17 mouse cellular contexts compared by ENCODE assay signal in genomic region chr14:122427204-122427560, GRCm38 (mm10). TPM values are rescaled to one million over a fixed set of nuclear protein-coding genes. Genes with fewer than 3 reads are reported as not detected.
DNase-seq lines count a peak whose midpoint lies in the region; ATAC-seq and TF ChIP-seq lines count a peak whose summit lies in the region.
"Had no signal": no experiment of that assay in that cellular context is flagged by ENCODE, and none has a peak within 500 bp of the region (broad histone marks: within the 10 kb centered on the region; RNA-seq: fewer than 3 reads in every experiment).

No protein-coding gene starts in this region.

- TF ChIP-seq POLR2A in kidney, adult 2 months (IDR thresholded peaks at IDR 0.05; ENCODE audit: low read depth, low read length), result no peak

- peaks cover 8% of the 10 kb centered on the region for H3K4me1 ChIP-seq in kidney, embryonic 15.5 days
- H3K4me1 ChIP-seq in kidney, adult 2 months (ENCODE audit: control insufficient read depth, insufficient read depth, low read length), result no peaks in the 10 kb centered on the region
- peaks cover 4% of the 10 kb centered on the region; the same call in 1 of the 2 replicates for H3K4me1 ChIP-seq in hindbrain, embryonic 11.5 days (replicated peaks; ENCODE audit: control insufficient read depth, insufficient read depth, low read length)
- H3K4me1 ChIP-seq in midbrain, embryonic 12.5 days, result peaks cover 7% of the 10 kb centered on the region
- H3K4me1 ChIP-seq in neural tube, embryonic 14.5 days (ENCODE audit: control insufficient read depth, insufficient read depth, low read length), result peaks cover 4% of the 10 kb centered on the region; the same call in 1 of the 2 replicates
- H3K4me1 ChIP-seq: liver, embryonic 13.5 days had no signal

- TF ChIP-seq CTCF in kidney, adult 2 months (conservative IDR thresholded peaks at IDR 0.05; ENCODE audit: insufficient read depth, insufficient read length, low read depth, low read length), result no peak
- no peak for TF ChIP-seq CTCF in layer of hippocampus, adult 2 months (conservative IDR thresholded peaks at IDR 0.05)

- no peaks in the 10 kb centered on the region for H3K36me3 ChIP-seq in kidney, embryonic 15.5 days
- no peaks in the 10 kb centered on the region for H3K36me3 ChIP-seq in kidney, adult 2 months (ENCODE audit: control insufficient read depth, insufficient read depth, low read length)
- H3K36me3 ChIP-seq in hindbrain, embryonic 11.5 days (ENCODE audit: control insufficient read depth, insufficient read depth, low read length), result no peaks in the 10 kb centered on the region
- no peaks in the 10 kb centered on the region for H3K36me3 ChIP-seq in midbrain, embryonic 12.5 days
- no peaks in the 10 kb centered on the region for H3K36me3 ChIP-seq in neural tube, embryonic 14.5 days (ENCODE audit: control insufficient read depth, insufficient read depth, low read length)
- H3K36me3 ChIP-seq: liver, embryonic 13.5 days had no signal

- H3K27me3 ChIP-seq in kidney, embryonic 15.5 days, result peaks cover 7% of the 10 kb centered on the region; the same call in 1 of the 2 replicates
- H3K27me3 ChIP-seq in kidney, adult 2 months (replicated peaks; ENCODE audit: control insufficient read depth, insufficient read depth, low read length), result no peaks in the 10 kb centered on the region; the same call in 1 of the 2 replicates
- H3K27me3 ChIP-seq in hindbrain, embryonic 11.5 days (ENCODE audit: control insufficient read depth, insufficient read depth, low read length), result no peaks in the 10 kb centered on the region
- peaks cover 32% of the 10 kb centered on the region; the same call in 1 of the 2 replicates for H3K27me3 ChIP-seq in midbrain, embryonic 12.5 days
- H3K27me3 ChIP-seq in neural tube, embryonic 14.5 days (ENCODE audit: control insufficient read depth, insufficient read depth, low read length), result no peaks in the 10 kb centered on the region
- H3K27me3 ChIP-seq: liver, embryonic 13.5 days had no signal

- 37% methylated on average over 8 of the region's 8 CpGs for whole genome bisulfite sequencing in kidney, embryonic 15.5 days
- 46% methylated on average over 8 of the region's 8 CpGs for WGBS in kidney, adult 2 months
- 30% methylated on average over 8 of the region's 8 CpGs for WGBS in hindbrain, embryonic 11.5 days
- WGBS in midbrain, embryonic 12.5 days, result 50% methylated on average over 8 of the region's 8 CpGs
- 12% methylated on average over 8 of the region's 8 CpGs for WGBS in neural tube, embryonic 14.5 days

- DNase-seq in kidney, adult 2 months, result no peak
- peak; percentile 47 for DNase-seq in hindbrain, embryonic 11.5 days (ENCODE audit: low spot score)
- no peak for DNase-seq in spleen, postnatal 10 days (ENCODE audit: low spot score in 2 of 2)
- no peak for DNase-seq in frontal cortex, postnatal 10 days (ENCODE audit: low spot score in 2 of 2)
- DNase-seq in layer of hippocampus, adult 2 months (ENCODE audit: low spot score in 2 of 2), result no peak
- DNase-seq: cerebellum, adult 8-10 months; heart, adult 2 months; heart, postnatal 14 days; kidney, adult 8-10 months; liver, embryonic 13.5 days; lung, postnatal 36 days had no signal

- 0 out of 2 replicates have a peak, but pooled peaks have one; percentile 26 for ATAC-seq in kidney, embryonic 15.5 days (replicated peaks; ENCODE audit: low FRiP score)
- peak; percentile 78 for ATAC-seq in hindbrain, embryonic 11.5 days (ENCODE audit: low FRiP score)
- ATAC-seq in midbrain, embryonic 12.5 days (ENCODE audit: low FRiP score, low read depth), result peak; percentile 62; the same call in 1 of the 2 replicates
- peak; percentile 68 for ATAC-seq in neural tube, embryonic 14.5 days (ENCODE audit: low read depth)

- H3K4me2 ChIP-seq in kidney, embryonic 15.5 days, result peak overlapping the region; percentile 25; the same call in 1 of the 2 replicates
- H3K4me2 ChIP-seq in hindbrain, embryonic 11.5 days (replicated peaks; ENCODE audit: low read depth, low read length), result no peak overlapping the region
- H3K4me2 ChIP-seq in midbrain, embryonic 12.5 days (replicated peaks), result no peak overlapping the region
- H3K4me2 ChIP-seq in neural tube, embryonic 14.5 days (ENCODE audit: low read depth, low read length), result no peak overlapping the region
- H3K4me2 ChIP-seq: liver, embryonic 13.5 days had no signal

- no peak overlapping the region for H3K27ac ChIP-seq in kidney, embryonic 15.5 days
- no peak overlapping the region for H3K27ac ChIP-seq in kidney, adult 2 months (ENCODE audit: insufficient read depth, low read depth, low read length)
- peak overlapping the region; percentile 33 for H3K27ac ChIP-seq in hindbrain, embryonic 11.5 days (ENCODE audit: low read depth, low read length)
- H3K27ac ChIP-seq in midbrain, embryonic 12.5 days (replicated peaks), result peak overlapping the region; percentile 46; the same call in 1 of the 2 replicates
- no peak overlapping the region for H3K27ac ChIP-seq in neural tube, embryonic 14.5 days (ENCODE audit: low read depth, low read length)
- H3K27ac ChIP-seq in layer of hippocampus, adult 2 months, result no peak overlapping the region
- H3K27ac ChIP-seq: heart, adult 2 months; liver, embryonic 13.5 days had no signal

- H3K9ac ChIP-seq in kidney, embryonic 15.5 days, result no peak overlapping the region
- H3K9ac ChIP-seq in hindbrain, embryonic 11.5 days (ENCODE audit: low read depth, low read length), result no peak overlapping the region
- no peak overlapping the region for H3K9ac ChIP-seq in midbrain, embryonic 12.5 days (replicated peaks)
- no peak overlapping the region for H3K9ac ChIP-seq in neural tube, embryonic 14.5 days (replicated peaks; ENCODE audit: low read depth, low read length)
- H3K9ac ChIP-seq: liver, embryonic 13.5 days had no signal

- no peak overlapping the region for H3K4me3 ChIP-seq in kidney, embryonic 15.5 days (replicated peaks)
- H3K4me3 ChIP-seq in kidney, adult 2 months (ENCODE audit: insufficient read depth, low read depth, low read length), result no peak overlapping the region
- H3K4me3 ChIP-seq in hindbrain, embryonic 11.5 days (ENCODE audit: low read depth, low read length), result no peak overlapping the region
- no peak overlapping the region for H3K4me3 ChIP-seq in midbrain, embryonic 12.5 days
- H3K4me3 ChIP-seq in neural tube, embryonic 14.5 days (ENCODE audit: low read depth, low read length), result no peak overlapping the region
- no peak overlapping the region for H3K4me3 ChIP-seq in layer of hippocampus, adult 2 months
- H3K4me3 ChIP-seq: heart, adult 2 months; liver, embryonic 13.5 days had no signal

- H3K9me3 ChIP-seq in kidney, embryonic 15.5 days (replicated peaks), result no peaks in the 10 kb centered on the region
- H3K9me3 ChIP-seq in hindbrain, embryonic 11.5 days (ENCODE audit: control insufficient read depth, low read length), result no peaks in the 10 kb centered on the region
- H3K9me3 ChIP-seq in midbrain, embryonic 12.5 days, result no peaks in the 10 kb centered on the region
- no peaks in the 10 kb centered on the region for H3K9me3 ChIP-seq in neural tube, embryonic 14.5 days (ENCODE audit: control insufficient read depth, low read length)
- H3K9me3 ChIP-seq: liver, embryonic 13.5 days had no signal

RNA-seq across cellular contexts. Expression of gene Gm5089, which starts 23.7 kb away (rescaled TPM):
- 0.10 TPM in 1 of 2 replicates, not detected in the other for polyA plus RNA-seq in kidney, embryonic 15.5 days (2015; fragmentation: Nextera tagmentation; extraction: Ambion mirVana)
- not detected in 2 replicates for polyA plus RNA-seq in kidney, adult 2 months (2012; rRNA removed)
- 0.99 and 1.6 TPM in 2 replicates for polyA plus RNA-seq in hindbrain, embryonic 11.5 days (2014; fragmentation: Nextera tagmentation; extraction: Ambion mirVana)
- 1.7 and 2.6 TPM in 2 replicates for polyA plus RNA-seq in midbrain, embryonic 12.5 days (2016; fragmentation: Nextera tagmentation; extraction: Ambion mirVana)
- polyA plus RNA-seq in neural tube, embryonic 14.5 days (2014; fragmentation: Nextera tagmentation; extraction: Ambion mirVana), result 0.27 and 0.81 TPM in 2 replicates
- under 1 TPM; 0.17 to 0.36 TPM for total RNA-seq in layer of hippocampus, adult 2 months (2021)
- total RNA-seq: heart, adult 2 months; heart, postnatal 14 days; MEL had no signal
- polyA plus RNA-seq: embryonic facial prominence, embryonic 11.5 days; heart, adult 2 months; liver, embryonic 13.5 days; thymus, postnatal 0 days had no signal

RNA-seq across cellular contexts. Expression of gene Zic5, which starts 38.3 kb away (rescaled TPM):
- polyA plus RNA-seq in kidney, embryonic 15.5 days (2015; fragmentation: Nextera tagmentation; extraction: Ambion mirVana), result 0.13 TPM in 1 of 2 replicates, not detected in the other
- polyA plus RNA-seq in kidney, adult 2 months (2012; rRNA removed), result not detected in 2 replicates
- polyA plus RNA-seq in hindbrain, embryonic 11.5 days (2014; fragmentation: Nextera tagmentation; extraction: Ambion mirVana), result 19.1 and 20.1 TPM in 2 replicates
- 15.7 and 30.2 TPM in 2 replicates for polyA plus RNA-seq in midbrain, embryonic 12.5 days (2016; fragmentation: Nextera tagmentation; extraction: Ambion mirVana)
- polyA plus RNA-seq in neural tube, embryonic 14.5 days (2014; fragmentation: Nextera tagmentation; extraction: Ambion mirVana), result 7.8 and 7.9 TPM in 2 replicates
- 1 to 10 TPM; 3.9 to 4.4 TPM for total RNA-seq in layer of hippocampus, adult 2 months (2021)
- total RNA-seq: heart, adult 2 months; heart, postnatal 14 days had no signal
- polyA plus RNA-seq: heart, adult 2 months; thymus, postnatal 0 days had no signal

RNA-seq across cellular contexts. Expression of gene Zic2, which starts 48.1 kb away (rescaled TPM):
- not detected in 2 replicates for polyA plus RNA-seq in kidney, embryonic 15.5 days (2015; fragmentation: Nextera tagmentation; extraction: Ambion mirVana)
- not detected in 2 replicates for polyA plus RNA-seq in kidney, adult 2 months (2012; rRNA removed)
- 9.5 and 11.2 TPM in 2 replicates for polyA plus RNA-seq in hindbrain, embryonic 11.5 days (2014; fragmentation: Nextera tagmentation; extraction: Ambion mirVana)
- polyA plus RNA-seq in midbrain, embryonic 12.5 days (2016; fragmentation: Nextera tagmentation; extraction: Ambion mirVana), result 14.2 and 21.1 TPM in 2 replicates
- polyA plus RNA-seq in neural tube, embryonic 14.5 days (2014; fragmentation: Nextera tagmentation; extraction: Ambion mirVana), result 6.5 and 9.4 TPM in 2 replicates
- 10 to 100 TPM; 17.7 to 21.9 TPM for total RNA-seq in layer of hippocampus, adult 2 months (2021)
- total RNA-seq: heart, adult 2 months; MEL had no signal
- polyA plus RNA-seq: liver, embryonic 13.5 days; thymus, postnatal 0 days had no signal

Comparison
In these comparisons a context has a peak if more than half of its experiments do, and no peak if none do; other contexts are left out.
1. ATAC-seq: peak in every context shown above with its lines; median percentile 78 in hindbrain, embryonic 11.5 days; 68 in neural tube, embryonic 14.5 days; 62 in midbrain, embryonic 12.5 days; 26 in kidney, embryonic 15.5 days.
2. H3K27ac ChIP-seq: peak in hindbrain, embryonic 11.5 days (single experiment) and midbrain, embryonic 12.5 days (single experiment); none in kidney, embryonic 15.5 days (single experiment), kidney, adult 2 months (single experiment), neural tube, embryonic 14.5 days (single experiment) and layer of hippocampus, adult 2 months (single experiment).